Mouse (Mus musculus): ENCODE measurements around the gene Uri1.

The Uri1 gene

GRCm38 (mm10) chr7:38023451-38023850, at the start of gene Uri1:
Gene Uri1, minus strand, starts transcription at chr7:38023551.
- no peak for DNase-seq (ENCODE audit: low spot score)

DNA sequence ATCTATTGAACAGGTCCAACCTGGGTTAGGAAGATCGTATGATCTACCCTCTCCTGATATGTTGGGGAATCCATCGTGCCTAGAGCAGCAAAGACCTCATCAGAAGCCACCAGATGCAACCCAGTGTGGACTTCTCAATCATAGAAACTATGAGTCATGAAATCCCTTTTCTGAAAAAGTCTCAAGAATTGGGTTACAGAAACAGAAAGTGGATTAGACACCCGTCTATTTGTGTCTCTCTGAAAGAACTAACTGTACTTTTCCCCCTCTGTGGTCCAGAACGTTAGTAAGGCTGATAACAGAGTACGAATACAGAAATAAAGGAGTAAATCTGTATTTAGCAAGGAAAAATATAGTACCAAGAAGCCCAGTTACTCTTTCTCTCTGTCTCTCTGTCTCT, 47.7 kb upstream of the Uri1 start:
- no peak for DNase-seq (ENCODE audit: low spot score)

- DNase-seq (ENCODE audit: low spot score), result no peak
Observed at GRCm38 (mm10) chr7:38070663-38071062, 47.3 kb upstream of the Uri1 start.

- no peak for DNase-seq (ENCODE audit: low spot score)
Observed at GRCm38 (mm10) chr7:38064431-38064830, 41.1 kb upstream of the Uri1 start.

GRCm38 (mm10) chr7:38061060-38061970, 38.0 kb upstream of the Uri1 start:
- DNase-seq (ENCODE audit: low spot score), result peak; percentile 95

- DNase-seq (ENCODE audit: low spot score), result no peak
Observed at GRCm38 (mm10) chr7:38059636-38060330, 36.4 kb upstream of the Uri1 start.

GRCm38 (mm10) chr7:38059096-38059495, 35.7 kb upstream of the Uri1 start:
- no peak for DNase-seq (ENCODE audit: low spot score)

GRCm38 (mm10) chr7:38055996-38056395, 32.6 kb upstream of the Uri1 start:
- DNase-seq (ENCODE audit: low spot score), result no peak

DNA sequence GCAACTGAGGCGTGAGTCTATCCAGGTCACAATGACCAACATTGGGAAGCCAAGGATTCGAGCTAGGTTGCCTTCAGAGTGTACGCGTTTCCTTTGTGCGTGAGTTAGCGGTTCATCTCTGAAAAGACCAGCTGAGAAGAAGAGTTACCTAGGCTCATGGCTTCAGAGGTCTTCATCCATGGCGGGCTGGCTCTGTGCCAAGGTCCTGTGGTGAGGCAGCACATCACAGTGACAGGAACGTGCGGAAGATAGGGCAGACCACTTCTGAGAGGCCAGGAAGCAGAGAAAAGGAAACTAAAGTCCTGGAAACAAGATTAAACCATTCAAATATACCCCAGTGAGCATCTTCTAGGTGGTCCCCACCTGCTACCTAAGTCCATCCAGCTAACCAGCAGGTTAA, 30.9 kb upstream of the Uri1 start:
- no peak for DNase-seq (ENCODE audit: low spot score)

GRCm38 (mm10) chr7:38047229-38047628, 23.9 kb upstream of the Uri1 start:
- no peak for DNase-seq (ENCODE audit: low spot score)

DNA sequence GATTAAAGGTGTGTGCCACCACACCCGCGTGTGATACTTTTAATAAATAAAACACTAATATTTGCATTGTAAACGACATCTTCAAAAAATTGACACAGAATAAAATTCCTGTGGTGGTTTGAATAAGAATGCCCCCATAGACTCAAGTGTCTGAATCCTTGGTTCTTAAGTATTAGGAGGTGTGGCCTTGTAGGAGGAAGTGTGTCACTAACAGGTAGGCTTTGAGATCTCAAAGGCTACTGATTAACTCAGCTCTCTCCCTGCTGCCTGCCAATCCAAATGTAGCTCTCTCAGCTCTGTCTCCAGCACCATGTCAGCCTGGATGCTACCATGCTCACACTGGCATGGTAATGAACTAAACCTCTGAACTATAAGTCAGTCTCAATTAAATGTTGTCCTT, 17.9 kb upstream of the Uri1 start:
- no peak for DNase-seq (ENCODE audit: low spot score)

- no peak for DNase-seq (ENCODE audit: low spot score)
Observed at GRCm38 (mm10) chr7:38037586-38037985, 14.2 kb upstream of the Uri1 start.

GRCm38 (mm10) chr7:38031183-38031582, 7.8 kb upstream of the Uri1 start:
- DNase-seq (ENCODE audit: low spot score), result no peak

DNA sequence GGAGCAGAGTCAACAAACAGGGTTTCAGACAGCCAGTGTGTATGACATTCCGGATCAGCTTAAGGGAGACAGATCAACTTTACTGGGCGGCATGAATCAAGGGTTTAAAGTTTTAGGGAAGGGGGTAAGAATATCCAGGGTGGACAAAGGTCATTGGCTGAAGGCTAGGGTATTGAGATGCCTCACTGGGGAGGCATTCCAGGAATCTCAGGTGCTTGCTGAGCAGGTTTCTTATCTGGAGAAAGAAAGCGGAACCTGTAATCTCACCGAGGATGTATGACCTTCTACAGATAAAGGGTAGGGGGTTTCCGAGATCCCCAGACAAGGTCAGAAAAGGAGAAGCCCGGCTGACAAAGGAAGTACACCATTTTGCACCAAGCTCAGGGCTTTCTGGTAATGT, 7.3 kb upstream of the Uri1 start:
- DNase-seq (ENCODE audit: low spot score), result no peak

- DNase-seq (ENCODE audit: low spot score), result no peak
Observed at GRCm38 (mm10) chr7:38029986-38030385, 6.6 kb upstream of the Uri1 start.

DNA sequence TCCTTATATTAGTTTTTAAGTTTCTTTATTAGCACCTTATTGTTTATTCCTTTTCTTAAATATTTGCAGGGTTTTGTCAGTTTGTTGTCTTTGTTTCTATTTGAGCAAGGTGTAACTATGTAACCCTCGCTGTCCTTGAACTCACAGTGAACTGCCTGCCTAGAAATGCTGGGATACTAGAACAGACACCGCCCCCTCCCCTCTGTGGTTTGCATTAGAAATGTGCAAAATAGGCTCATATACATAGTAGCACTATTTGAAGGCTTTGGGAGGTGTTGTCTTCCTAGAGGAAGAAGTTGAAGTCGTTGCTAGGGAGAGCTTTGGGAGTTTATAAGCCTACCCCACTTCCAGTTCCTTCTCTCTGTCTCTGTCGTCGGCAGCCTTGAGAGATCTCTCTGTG, 5.7 kb upstream of the Uri1 start:
- DNase-seq (ENCODE audit: low spot score), result no peak

GRCm38 (mm10) chr7:38027940-38028600, 4.7 kb upstream of the Uri1 start:
- no peak for DNase-seq (ENCODE audit: low spot score)

- DNase-seq (ENCODE audit: low spot score), result no peak
Observed at GRCm38 (mm10) chr7:38024839-38025238, 1.5 kb upstream of the Uri1 start.

GRCm38 (mm10) chr7:38019770-38020169, 3.6 kb downstream of the Uri1 start:
- no peak for DNase-seq (ENCODE audit: low spot score)

DNA sequence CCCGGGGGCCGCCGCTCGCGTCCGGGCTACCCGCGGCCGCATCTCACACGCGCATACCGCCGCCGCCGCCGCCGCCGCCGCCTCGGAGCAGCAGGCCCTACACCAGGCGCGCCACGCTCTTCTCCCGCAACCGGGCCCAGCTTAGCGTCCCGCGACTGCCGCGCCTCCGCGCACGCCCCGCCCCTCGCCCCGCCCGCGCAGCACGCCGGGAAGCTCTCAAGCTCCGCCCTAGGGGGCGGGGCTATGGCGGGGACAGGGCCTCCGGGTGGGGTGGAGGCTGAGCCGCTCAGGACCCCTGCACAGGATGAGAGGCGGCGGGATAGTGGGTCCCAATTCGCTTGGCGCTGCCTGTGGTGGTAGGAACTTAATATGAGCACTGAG, 4.0 kb downstream of the Uri1 start:
- DNase-seq (ENCODE audit: low spot score), result peak; percentile 92

DNA sequence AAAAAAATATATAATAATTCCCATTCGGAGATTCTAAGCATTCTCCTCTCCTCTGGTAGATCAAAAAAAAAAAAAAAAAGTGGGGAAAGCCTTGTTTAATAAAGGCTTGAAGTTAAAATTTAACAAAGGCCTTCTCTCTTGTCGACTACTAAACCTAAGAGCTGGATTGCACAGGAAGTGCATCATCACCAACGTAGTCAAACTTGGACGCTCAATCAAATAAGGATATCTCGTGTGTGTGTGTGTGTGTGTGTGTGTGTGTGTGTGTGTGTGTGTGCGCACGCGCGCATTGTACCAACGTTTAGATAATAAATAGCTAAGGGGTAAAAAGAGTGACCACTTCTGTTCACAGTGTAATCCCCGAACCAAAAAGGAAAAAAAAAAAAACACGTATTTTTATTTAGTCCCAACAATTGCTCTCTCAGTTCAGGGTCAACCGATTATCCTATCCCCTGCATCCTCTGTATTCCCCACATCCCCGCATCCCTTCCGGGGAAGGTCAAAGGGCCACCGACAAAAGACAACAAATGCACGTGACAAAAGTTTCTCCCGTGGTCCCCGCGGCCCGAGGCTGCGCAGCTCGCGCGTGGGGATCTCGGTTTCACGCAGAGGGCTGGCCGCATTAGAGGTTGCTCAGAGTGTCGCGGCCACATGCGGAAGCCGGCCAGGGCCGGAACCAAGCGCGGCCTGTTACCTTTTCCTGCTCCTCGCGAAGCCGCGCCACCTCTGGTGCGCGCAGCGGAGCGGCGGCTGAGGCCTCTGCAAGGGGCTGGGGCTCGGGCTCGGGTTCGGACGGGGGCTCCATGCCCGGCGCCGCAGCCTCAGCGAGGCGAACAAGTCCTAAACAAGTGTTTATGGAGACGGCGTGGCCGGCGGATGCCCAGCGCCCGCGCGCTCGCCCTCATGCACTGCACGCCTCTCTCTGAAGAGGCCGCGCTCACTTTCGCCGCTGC, 4.7 kb downstream of the Uri1 start:
- DNase-seq (ENCODE audit: low spot score), result peak; percentile 70

- DNase-seq (ENCODE audit: low spot score), result no peak
Observed at GRCm38 (mm10) chr7:38015356-38015755, 8.0 kb downstream of the Uri1 start.
